Mouse (Mus musculus) brain, adult 10 weeks (tissue): ENCODE results near the gene Pafah1b2. TPM values are rescaled to one million over a fixed set of nuclear protein-coding genes. Genes with fewer than 3 reads are reported as not detected.

Experiments used
- polyA plus RNA-seq: library from polyadenylated mRNA; stranded (reverse); fragments of 350-450 nt; fragmentation: Illumina TruSeq; extraction: RNeasy Lipid Tissue Mini Kit (QIAGEN cat#74804); gene quantifications from one replicate; pipeline ENCODE4 v1.2.3, GENCODE M21; 2015; ENCODE audit warnings: low read depth, low replicate concordance

Gene Pafah1b2
- 142 TPM for polyA plus RNA-seq

DNA sequence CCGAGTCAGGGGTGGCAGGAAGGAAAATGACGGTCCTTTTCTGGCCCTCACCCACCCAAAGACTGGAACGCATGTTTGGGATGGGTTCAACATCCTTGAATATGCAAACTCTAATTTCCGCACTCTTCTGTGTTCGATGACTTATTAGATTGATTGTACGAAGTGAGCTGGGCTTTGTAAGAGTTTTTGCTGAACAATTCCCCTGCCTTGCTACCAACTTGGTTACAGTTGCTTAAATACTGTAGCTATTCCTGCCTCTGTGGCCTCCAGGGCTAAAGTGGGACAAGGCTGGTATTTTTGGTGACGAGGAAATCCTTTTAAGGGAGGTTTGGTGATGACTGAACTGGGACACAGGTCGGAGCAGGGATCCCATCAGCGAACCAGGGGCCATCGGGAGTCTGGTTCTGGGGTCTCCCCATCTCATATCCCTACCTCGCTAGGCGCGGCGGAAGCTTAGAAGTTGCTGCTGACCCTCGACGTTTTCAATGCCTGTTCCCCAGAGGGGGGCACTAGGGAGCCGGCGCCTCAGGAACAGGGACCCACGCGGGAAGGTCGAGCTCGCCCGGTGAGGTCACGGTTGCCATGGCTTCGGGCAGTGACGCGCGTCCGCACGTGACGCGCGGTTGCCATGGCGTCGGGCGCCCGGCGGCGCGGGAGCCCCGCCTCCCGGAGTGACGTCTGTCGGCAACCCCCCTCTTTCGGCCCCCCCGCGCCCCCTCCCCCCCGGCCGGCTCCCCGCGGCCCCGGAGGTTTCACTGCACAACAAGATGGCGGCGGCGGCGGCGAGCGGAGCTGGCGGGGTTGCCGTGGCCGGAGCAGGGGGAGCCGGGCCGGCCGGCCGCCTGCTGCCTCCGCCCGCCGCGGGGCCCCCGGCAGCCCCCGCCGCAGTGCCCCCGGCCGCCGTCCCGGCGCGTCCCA, at the start of gene Pafah1b2, which contains the start of gene Sik3:
Gene Pafah1b2 (minus strand): TSS at position 600 of the 918 bp plus-strand sequence.
Gene Sik3 (plus strand): TSS at position 730 of the 918 bp plus-strand sequence.

DNA sequence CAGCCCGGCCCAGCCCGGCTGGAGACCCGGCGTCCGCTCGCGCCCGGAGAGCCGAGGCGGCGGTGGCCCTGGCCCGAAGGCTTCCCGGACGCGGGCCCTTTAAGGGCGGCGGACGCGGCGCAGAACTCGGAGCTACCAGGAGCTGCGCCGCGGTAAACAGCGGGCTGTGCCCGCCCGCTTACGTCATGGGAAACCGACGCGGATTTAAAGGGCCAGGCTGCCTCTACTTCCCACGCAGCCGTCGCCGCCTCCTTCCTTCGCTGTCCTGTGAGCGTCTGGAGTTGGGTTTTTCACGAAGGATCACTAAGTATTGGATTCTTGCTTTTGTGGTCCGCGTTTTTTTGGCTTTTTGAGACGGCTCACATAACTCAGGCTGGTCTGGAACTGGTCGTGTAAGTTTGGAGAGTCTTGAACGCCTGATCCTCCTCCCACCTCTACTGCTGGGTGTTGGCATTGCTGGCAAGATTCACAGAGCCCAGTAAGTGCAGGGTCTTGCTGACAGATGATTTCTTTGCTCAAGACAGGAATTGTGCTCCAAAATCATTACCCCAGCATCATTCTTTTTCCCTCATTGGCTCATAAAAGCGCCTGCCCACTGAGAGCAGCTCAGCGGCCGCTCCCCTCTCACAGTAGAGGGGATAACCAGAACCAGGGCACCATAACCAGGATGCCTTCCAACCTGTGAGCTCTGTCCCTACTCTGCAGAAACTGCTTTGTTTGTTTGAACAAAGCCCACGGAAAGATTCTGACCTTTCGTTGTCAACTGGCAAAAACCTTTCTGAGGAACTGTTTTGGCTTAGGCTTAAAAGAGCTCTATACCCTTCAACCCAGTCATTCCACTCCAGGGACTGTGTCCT, 57.2 kb downstream of the Pafah1b2 start, which contains the start of gene Sidt2:
Gene Sidt2 (minus strand): TSS at position 152 of the 857 bp plus-strand sequence.

DNA sequence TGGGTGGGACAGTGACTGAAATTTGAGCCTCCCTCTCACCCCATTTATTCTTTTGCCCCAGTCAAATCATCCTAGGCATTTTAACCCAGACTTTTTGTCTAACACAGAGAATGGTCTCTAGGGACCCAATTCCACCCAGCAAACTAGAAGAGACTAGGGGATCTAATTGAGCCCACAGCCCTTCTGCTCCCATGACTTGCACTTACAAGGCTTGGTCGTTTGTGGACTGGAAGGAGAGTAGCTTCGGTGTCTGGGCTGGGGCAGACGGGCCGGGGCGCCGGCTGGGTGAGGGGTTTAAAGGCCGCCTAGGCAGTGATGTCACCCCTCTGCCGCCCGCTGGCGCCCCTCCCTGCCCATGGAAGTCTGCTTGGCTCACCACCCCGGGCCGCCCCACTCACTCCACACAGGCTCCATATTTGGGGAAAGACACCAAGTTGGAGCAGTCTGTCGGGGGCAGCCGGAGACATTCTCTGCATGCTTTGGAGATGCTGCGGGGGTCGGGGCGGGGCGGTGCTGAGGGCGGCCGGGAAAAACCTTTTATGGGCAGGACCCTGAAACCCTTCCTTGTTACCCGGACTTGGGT, 76.8 kb downstream of the Pafah1b2 start, which contains the start of gene Tagln:
Gene Tagln (minus strand): TSS at position 431 of the 583 bp plus-strand sequence.

Other genes with a start within 250 kb of the Pafah1b2 start
- gene Cep164, start 184.0 kb downstream of the Pafah1b2 start, polyA plus RNA-seq: 6.1 TPM
- gene Bace1, start 174.1 kb downstream of the Pafah1b2 start, polyA plus RNA-seq: 53.5 TPM
- 16.3 TPM for gene Pcsk7, start 106.2 kb downstream of the Pafah1b2 start, polyA plus RNA-seq
- gene Rnf214, start 105.8 kb downstream of the Pafah1b2 start, polyA plus RNA-seq: 47.3 TPM
- gene Tagln, start 76.6 kb downstream of the Pafah1b2 start, polyA plus RNA-seq: 25.0 TPM
- 57.0 TPM for gene Sidt2, start 57.4 kb downstream of the Pafah1b2 start, polyA plus RNA-seq
- gene Sik3, start 130 bp upstream of the Pafah1b2 start, polyA plus RNA-seq: 82.3 TPM
- 2.0 TPM for gene Apoa1, start 215.9 kb upstream of the Pafah1b2 start, polyA plus RNA-seq
- 1.6 TPM for gene Apoc3, start 222.9 kb upstream of the Pafah1b2 start, polyA plus RNA-seq
- not detected for gene Apoa4, start 228.0 kb upstream of the Pafah1b2 start, polyA plus RNA-seq